Mouse (Mus musculus): ENCODE data around the gene Ints3. TPM values are rescaled to one million over a fixed set of nuclear protein-coding genes. Genes with fewer than 3 reads are reported as not detected.

The Ints3 gene
- polyA plus RNA-seq, 1 experiment from 2014 or later: 32.2 TPM

GRCm38 (mm10) chr3:90447123-90447494 is 13.7 kb upstream of the Ints3 start:
- Histone ChIP-seq H3K27me3 (ENCODE audit: control insufficient read depth, insufficient read depth, low read length) (no peaks in the 10 kb centered on the region), H3K4me2 (replicated peaks) (peak overlapping the region; percentile 49), H3K36me3 (replicated peaks; ENCODE audit: control insufficient read depth, insufficient read depth) (no peaks in the 10 kb centered on the region), H3K27ac (peak overlapping the region; percentile 69), H3K9ac (no peak overlapping the region), H3K9me3 (ENCODE audit: control insufficient read depth, low read length) (no peaks in the 10 kb centered on the region), H3K4me3 (replicated peaks; ENCODE audit: low read length) (no peak overlapping the region; the same call in 1 of the 2 replicates), H3K4me1 (replicated peaks; ENCODE audit: control insufficient read depth, insufficient read depth, low read length) (peaks cover 14% of the 10 kb centered on the region)
- DNase-seq (ENCODE audit: low spot score): no peak
- 31% methylated on average over 7 of the region's 7 CpGs for whole genome bisulfite sequencing
- 0 out of 2 replicates have a peak, but pooled peaks have one; percentile 3 for ATAC-seq (ENCODE audit: low FRiP score)

GRCm38 (mm10) chr3:90446389-90447122 is 13.1 kb upstream of the Ints3 start:
- peak overlapping the region; percentile 69 for H3K27ac ChIP-seq
- H3K27me3 ChIP-seq (ENCODE audit: control insufficient read depth, insufficient read depth, low read length): no peaks in the 10 kb centered on the region
- peak overlapping the region; percentile 18 for H3K4me3 ChIP-seq (replicated peaks; ENCODE audit: low read length)
- H3K9ac ChIP-seq: peak overlapping the region; percentile 44
- no peaks in the 10 kb centered on the region for H3K36me3 ChIP-seq (replicated peaks; ENCODE audit: control insufficient read depth, insufficient read depth)
- H3K4me1 ChIP-seq (replicated peaks; ENCODE audit: control insufficient read depth, insufficient read depth, low read length): peaks cover 14% of the 10 kb centered on the region
- DNase-seq (ENCODE audit: low spot score) (peak; percentile 82), ATAC-seq (ENCODE audit: low FRiP score) (peak; percentile 94)
- H3K9me3 ChIP-seq (ENCODE audit: control insufficient read depth, low read length): no peaks in the 10 kb centered on the region
- peak overlapping the region; percentile 49 for H3K4me2 ChIP-seq (replicated peaks)
- WGBS: under 1% methylated on average over 17 of the region's 17 CpGs

- Histone ChIP-seq H3K4me3 (replicated peaks; ENCODE audit: low read length) (peak overlapping the region; percentile 18), H3K9me3 (ENCODE audit: control insufficient read depth, low read length) (no peaks in the 10 kb centered on the region), H3K4me2 (replicated peaks) (peak overlapping the region; percentile 49), H3K27ac (peak overlapping the region; percentile 69), H3K27me3 (ENCODE audit: control insufficient read depth, insufficient read depth, low read length) (no peaks in the 10 kb centered on the region), H3K36me3 (replicated peaks; ENCODE audit: control insufficient read depth, insufficient read depth) (no peaks in the 10 kb centered on the region), H3K4me1 (replicated peaks; ENCODE audit: control insufficient read depth, insufficient read depth, low read length) (peaks cover 14% of the 10 kb centered on the region), H3K9ac (peak overlapping the region; percentile 44)
- ATAC-seq (ENCODE audit: low FRiP score) (no peak), DNase-seq (ENCODE audit: low spot score) (no peak)
- WGBS: 60% methylated on average over 11 of the region's 11 CpGs
These were observed 12.2 kb upstream of the Ints3 start for GRCm38 (mm10) chr3:90445417-90446200.

GRCm38 (mm10) chr3:90443977-90444376 is 10.6 kb upstream of the Ints3 start:
- Histone ChIP-seq H3K4me1 (replicated peaks; ENCODE audit: control insufficient read depth, insufficient read depth, low read length) (peaks cover 14% of the 10 kb centered on the region), H3K9ac (no peak overlapping the region), H3K27ac (no peak overlapping the region), H3K4me2 (replicated peaks) (no peak overlapping the region), H3K36me3 (replicated peaks; ENCODE audit: control insufficient read depth, insufficient read depth) (no peaks in the 10 kb centered on the region), H3K27me3 (ENCODE audit: control insufficient read depth, insufficient read depth, low read length) (no peaks in the 10 kb centered on the region), H3K9me3 (ENCODE audit: control insufficient read depth, low read length) (no peaks in the 10 kb centered on the region), H3K4me3 (replicated peaks; ENCODE audit: low read length) (no peak overlapping the region)
- DNase-seq (ENCODE audit: low spot score) (no peak), ATAC-seq (ENCODE audit: low FRiP score) (no peak)
- 92% methylated on average over 3 of the region's 3 CpGs for WGBS

GRCm38 (mm10) chr3:90440756-90441155 is 7.3 kb upstream of the Ints3 start:
- Histone ChIP-seq H3K9ac (no peak overlapping the region), H3K36me3 (replicated peaks; ENCODE audit: control insufficient read depth, insufficient read depth) (no peaks in the 10 kb centered on the region), H3K9me3 (ENCODE audit: control insufficient read depth, low read length) (no peaks in the 10 kb centered on the region), H3K4me1 (replicated peaks; ENCODE audit: control insufficient read depth, insufficient read depth, low read length) (peaks cover 3% of the 10 kb centered on the region), H3K27me3 (ENCODE audit: control insufficient read depth, insufficient read depth, low read length) (no peaks in the 10 kb centered on the region), H3K4me3 (replicated peaks; ENCODE audit: low read length) (no peak overlapping the region), H3K4me2 (replicated peaks) (no peak overlapping the region), H3K27ac (no peak overlapping the region)
- DNase-seq (ENCODE audit: low spot score): no peak
- 86% methylated on average over 2 of the region's 2 CpGs for WGBS
- ATAC-seq (ENCODE audit: low FRiP score): no peak

GRCm38 (mm10) chr3:90437131-90437530 is 3.7 kb upstream of the Ints3 start:
- no peaks in the 10 kb centered on the region for H3K36me3 ChIP-seq (replicated peaks; ENCODE audit: control insufficient read depth, insufficient read depth)
- ATAC-seq (ENCODE audit: low FRiP score) (no peak), DNase-seq (ENCODE audit: low spot score) (no peak)
- H3K4me1 ChIP-seq (replicated peaks; ENCODE audit: control insufficient read depth, insufficient read depth, low read length): peaks cover 4% of the 10 kb centered on the region
- no peaks in the 10 kb centered on the region for H3K27me3 ChIP-seq (ENCODE audit: control insufficient read depth, insufficient read depth, low read length)
- no peak overlapping the region for H3K9ac ChIP-seq
- no peak overlapping the region for H3K4me2 ChIP-seq (replicated peaks)
- H3K9me3 ChIP-seq (ENCODE audit: control insufficient read depth, low read length): no peaks in the 10 kb centered on the region
- WGBS: 80% methylated on average over 4 of the region's 4 CpGs
- H3K27ac ChIP-seq: no peak overlapping the region
- H3K4me3 ChIP-seq (replicated peaks; ENCODE audit: low read length): no peak overlapping the region

- WGBS: 57% methylated on average over 11 of the region's 11 CpGs
- peak overlapping the region; percentile 52 for H3K9ac ChIP-seq
- H3K27ac ChIP-seq: peak overlapping the region; percentile 97
These were observed 780 bp upstream of the Ints3 start for GRCm38 (mm10) chr3:90434073-90434730.

GRCm38 (mm10) chr3:90432811-90433219 is 607 bp downstream of the Ints3 start:
- Histone ChIP-seq H3K4me1 (replicated peaks; ENCODE audit: control insufficient read depth, insufficient read depth, low read length) (peaks cover 19% of the 10 kb centered on the region), H3K4me2 (replicated peaks) (peak overlapping the region; percentile 87), H3K9ac (peak overlapping the region; percentile 90), H3K27me3 (ENCODE audit: control insufficient read depth, insufficient read depth, low read length) (no peaks in the 10 kb centered on the region), H3K9me3 (ENCODE audit: control insufficient read depth, low read length) (no peaks in the 10 kb centered on the region), H3K27ac (peak overlapping the region; percentile 97), H3K36me3 (replicated peaks; ENCODE audit: control insufficient read depth, insufficient read depth) (0 out of 2 replicates have a peak, but pooled peaks cover 4% of the 10 kb centered on the region), H3K4me3 (replicated peaks; ENCODE audit: low read length) (peak overlapping the region; percentile 70)
- ATAC-seq (ENCODE audit: low FRiP score): peak; percentile 19; the same call in 1 of the 2 replicates
- peak; percentile 42 for DNase-seq (ENCODE audit: low spot score)
- 0% methylated on average over 12 of the region's 12 CpGs for WGBS

More at GRCm38 (mm10) chr3:90434073-90434730, 780 bp upstream of the Ints3 start:
- H3K27me3 ChIP-seq (ENCODE audit: control insufficient read depth, insufficient read depth, low read length): no peaks in the 10 kb centered on the region
- H3K4me2 ChIP-seq (replicated peaks): peak overlapping the region; percentile 87
- H3K4me1 ChIP-seq (replicated peaks; ENCODE audit: control insufficient read depth, insufficient read depth, low read length): peaks cover 19% of the 10 kb centered on the region
- H3K9me3 ChIP-seq (ENCODE audit: control insufficient read depth, low read length): no peaks in the 10 kb centered on the region
- peak overlapping the region; percentile 70 for H3K4me3 ChIP-seq (replicated peaks; ENCODE audit: low read length)
- ATAC-seq (ENCODE audit: low FRiP score) (no peak), DNase-seq (ENCODE audit: low spot score) (no peak)
- 0 out of 2 replicates have a peak, but pooled peaks cover 4% of the 10 kb centered on the region for H3K36me3 ChIP-seq (replicated peaks; ENCODE audit: control insufficient read depth, insufficient read depth)

- ATAC-seq (ENCODE audit: low FRiP score) (no peak), DNase-seq (ENCODE audit: low spot score) (no peak)
- H3K27ac ChIP-seq: peak overlapping the region; percentile 97; the same call in 1 of the 2 replicates
- 23% methylated on average over 2 of the region's 2 CpGs for WGBS
- peak overlapping the region; percentile 90 for H3K9ac ChIP-seq
- H3K27me3 ChIP-seq (ENCODE audit: control insufficient read depth, insufficient read depth, low read length): no peaks in the 10 kb centered on the region
- H3K4me1 ChIP-seq (replicated peaks; ENCODE audit: control insufficient read depth, insufficient read depth, low read length): peaks cover 19% of the 10 kb centered on the region
- H3K4me2 ChIP-seq (replicated peaks): peak overlapping the region; percentile 87
- H3K4me3 ChIP-seq (replicated peaks; ENCODE audit: low read length): peak overlapping the region; percentile 70
- H3K36me3 ChIP-seq (replicated peaks; ENCODE audit: control insufficient read depth, insufficient read depth): 0 out of 2 replicates have a peak, but pooled peaks cover 4% of the 10 kb centered on the region
- H3K9me3 ChIP-seq (ENCODE audit: control insufficient read depth, low read length): no peaks in the 10 kb centered on the region
These were observed 1.1 kb downstream of the Ints3 start for GRCm38 (mm10) chr3:90432348-90432747.
